Mouse (Mus musculus) cerebellum, adult (tissue): ENCODE measurements around the gene Filip1.

Source experiments
- ATAC-seq: cut with Nextera tagmentation; 2 replicates; pipeline ENCODE4 v1.9.2; 2017; ENCODE audit warnings: mild to moderate bottlenecking, moderate library complexity, mixed read lengths; ENCODE audit not compliant: insufficient number of reproducible peaks, low FRiP score, low TSS enrichment

The Filip1 gene

DNA sequence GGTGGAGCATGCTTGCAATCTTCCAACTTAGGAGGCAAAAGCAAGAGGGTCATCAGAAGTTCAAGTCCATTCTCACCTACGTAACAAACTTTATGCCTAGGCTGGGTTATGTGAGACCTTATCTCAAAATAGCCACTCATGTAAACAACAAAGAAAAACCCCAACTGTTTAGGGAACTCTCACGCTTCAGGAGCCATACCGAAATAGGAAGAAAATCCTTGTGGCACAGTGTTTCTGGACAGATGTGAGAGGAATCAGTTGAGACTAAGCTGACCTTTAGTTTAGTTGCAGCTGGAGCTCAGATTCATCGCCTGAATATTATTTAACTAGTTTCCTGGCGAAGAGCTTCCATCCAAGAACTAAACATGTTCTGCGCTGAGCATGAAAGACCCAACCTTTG lies 170.0 kb downstream of the Filip1 start:
- no peak for ATAC-seq

DNA sequence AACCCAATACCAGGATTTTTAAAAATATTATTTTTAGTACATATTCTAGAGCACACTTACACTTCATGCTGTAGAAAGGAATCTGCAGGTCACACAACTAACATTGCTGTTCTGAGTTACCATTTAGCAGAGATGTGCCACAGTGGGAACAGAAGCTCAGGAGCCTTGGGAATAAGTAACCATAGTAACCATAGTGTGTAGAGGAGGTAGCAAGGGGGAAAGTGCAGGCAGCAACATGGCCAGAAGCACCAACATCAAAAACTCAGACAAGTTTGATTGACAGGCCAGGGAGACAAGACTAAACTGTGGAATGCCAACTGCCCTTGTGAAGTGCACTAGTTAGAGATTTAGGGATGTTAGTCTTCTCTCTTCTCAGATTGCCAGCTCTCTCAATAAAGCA lies 170.6 kb downstream of the Filip1 start:
- ATAC-seq: no peak

DNA sequence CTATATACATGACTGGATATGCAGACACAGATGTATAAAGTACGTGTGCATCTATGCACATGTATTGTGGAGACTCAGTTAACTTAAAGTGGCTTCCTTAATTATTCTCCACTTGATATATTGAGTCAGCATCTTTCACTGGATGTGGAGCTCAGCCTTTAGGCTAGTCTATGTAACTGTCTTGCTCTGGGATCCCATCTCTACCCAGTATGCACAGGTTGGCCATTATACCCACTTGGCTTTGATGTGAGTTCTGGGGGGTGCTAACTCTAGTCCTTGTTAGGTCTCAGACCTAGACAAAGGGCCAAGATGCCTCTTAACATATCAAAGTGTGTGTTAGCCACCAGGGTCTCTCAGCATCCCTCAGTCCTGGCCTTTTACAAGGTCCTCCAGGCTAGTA lies 181.4 kb downstream of the Filip1 start:
- no peak for ATAC-seq

DNA sequence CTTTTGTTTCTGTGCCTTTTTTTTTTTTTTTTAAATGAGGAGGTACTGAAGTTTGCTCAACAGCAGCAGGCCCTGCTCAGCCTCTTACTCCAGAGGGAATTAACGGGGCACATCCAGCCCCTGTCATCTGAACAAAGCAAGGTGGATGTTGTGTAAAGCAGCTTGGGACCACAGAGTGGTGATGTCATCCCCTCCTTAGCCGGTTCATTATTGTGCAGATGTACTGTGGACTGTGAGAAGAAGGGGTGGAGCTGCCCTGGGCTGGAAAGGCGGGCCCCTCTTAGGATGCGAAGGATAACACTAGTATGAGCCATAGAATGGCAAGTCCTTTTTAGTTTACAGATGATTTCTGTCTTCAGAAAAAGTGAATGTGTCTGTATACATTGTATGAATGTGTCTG lies 181.8 kb downstream of the Filip1 start:
- no peak for ATAC-seq

DNA sequence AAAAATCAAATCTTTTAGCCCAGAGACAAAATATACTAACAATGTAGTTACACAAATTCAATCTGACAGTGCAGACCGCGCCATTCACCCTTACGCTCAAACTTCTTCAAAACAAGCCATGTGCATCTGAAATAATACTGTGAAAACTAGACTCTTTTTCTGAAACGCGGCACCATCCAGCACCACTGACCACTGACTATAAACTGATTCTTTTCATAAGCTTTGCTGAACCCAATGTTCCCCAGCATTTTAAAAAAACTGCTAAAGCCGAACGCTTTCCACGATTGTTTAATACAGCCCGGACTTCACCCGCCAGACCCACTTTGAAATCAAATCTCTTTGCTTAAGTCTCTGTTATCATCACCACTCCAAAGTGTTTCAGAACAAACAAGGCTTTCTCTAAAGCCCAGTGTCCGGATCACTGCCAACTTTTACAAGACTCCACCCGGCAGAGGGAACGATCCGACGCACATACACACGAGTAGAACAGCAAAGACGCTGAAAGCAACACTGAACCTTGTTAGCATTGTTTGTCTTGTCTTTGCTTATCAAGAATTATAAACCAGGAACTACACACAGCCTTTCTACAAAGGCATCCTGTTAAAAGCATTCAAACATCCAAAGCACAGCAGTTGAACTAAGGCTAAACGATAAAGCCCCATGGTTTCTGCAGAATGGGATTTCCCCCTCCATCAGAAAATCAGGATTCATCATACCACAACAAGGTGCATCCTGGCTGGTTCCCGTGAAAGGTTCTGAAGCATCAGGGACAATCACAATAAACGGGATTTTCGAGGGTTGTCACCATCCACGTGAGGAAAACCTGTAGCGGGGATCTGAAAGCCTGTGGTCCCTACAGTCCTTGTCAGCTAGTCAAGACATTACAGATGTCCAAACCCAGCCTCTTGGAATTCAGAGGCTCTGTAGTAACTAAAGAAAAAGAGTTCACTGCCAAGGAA lies 182.5 kb downstream of the Filip1 start:
- ATAC-seq: no peak

DNA sequence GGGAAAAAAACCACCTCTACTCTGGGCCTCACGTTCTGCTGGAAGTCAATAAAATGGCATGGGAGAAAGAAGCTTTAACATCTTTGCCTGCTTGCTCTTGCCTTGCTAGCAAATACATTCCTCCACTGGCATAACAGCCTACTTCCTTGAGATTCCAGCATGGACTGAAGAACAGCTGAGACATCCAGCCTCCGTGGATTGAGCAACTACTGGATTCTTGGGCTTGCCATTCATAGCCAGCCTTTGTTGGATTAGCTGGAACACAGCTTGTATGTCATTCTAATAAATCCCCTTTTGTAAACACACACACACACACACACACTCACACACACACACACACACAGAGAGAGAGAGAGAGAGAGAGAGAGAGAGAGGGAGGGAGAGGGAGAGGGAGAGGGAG lies 185.6 kb downstream of the Filip1 start:
- ATAC-seq: no peak

DNA sequence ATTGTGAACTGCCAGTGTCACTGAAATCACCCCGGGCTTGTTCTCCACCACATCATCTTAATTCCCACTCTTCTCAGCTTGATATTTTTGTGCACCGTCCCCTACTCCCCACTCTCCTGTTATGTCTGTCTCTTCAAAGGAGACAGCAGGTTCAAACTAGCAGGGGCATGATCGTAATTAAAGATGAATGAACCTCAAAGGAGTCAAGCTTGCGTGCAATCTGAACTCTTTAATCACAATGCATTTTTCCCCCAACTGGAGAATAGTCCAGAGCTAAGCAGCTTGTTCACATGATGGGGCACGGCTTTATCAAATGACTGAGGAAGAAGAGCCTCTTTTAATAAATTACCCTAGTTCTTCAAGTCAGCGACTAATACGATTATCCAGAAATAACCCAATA lies 187.1 kb downstream of the Filip1 start:
- ATAC-seq: no peak

DNA sequence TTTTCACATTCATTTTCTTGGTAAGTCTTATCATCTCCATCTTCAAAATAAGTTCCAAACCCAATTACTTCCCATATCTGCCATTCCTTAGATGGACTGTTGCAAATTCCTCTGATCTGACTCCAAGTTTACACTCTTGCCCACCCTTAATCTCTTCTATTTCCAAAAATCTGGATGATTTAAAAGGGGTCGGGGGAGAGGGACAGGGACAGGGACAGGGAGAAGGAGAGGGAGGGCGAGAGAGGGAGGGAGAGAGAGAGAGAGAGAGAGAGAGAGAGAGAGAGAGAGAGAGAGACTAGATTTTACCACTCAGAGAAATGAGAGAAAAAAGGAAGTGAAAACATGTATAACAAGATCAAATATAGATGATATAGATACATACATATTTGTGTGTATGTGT lies 188.8 kb downstream of the Filip1 start:
- no peak for ATAC-seq

DNA sequence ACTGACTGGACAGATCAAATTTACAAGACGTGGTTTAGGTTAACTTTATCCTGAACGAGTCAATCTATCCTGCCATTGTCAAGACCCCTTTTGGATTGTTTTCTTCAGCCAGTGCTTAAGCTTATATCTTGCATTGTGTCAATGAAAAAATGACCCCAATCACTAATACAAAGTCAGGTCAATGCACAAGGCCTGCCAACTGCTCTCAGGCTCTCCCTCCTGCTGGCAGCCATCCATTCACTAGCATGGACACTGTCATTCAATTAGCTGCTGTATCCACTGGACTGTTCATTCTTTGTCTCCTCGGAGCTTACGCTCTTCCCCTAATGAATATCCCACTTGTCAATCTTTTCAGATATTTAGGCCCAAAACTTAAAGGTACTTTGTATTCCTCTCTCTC lies 189.2 kb downstream of the Filip1 start:
- no peak for ATAC-seq

DNA sequence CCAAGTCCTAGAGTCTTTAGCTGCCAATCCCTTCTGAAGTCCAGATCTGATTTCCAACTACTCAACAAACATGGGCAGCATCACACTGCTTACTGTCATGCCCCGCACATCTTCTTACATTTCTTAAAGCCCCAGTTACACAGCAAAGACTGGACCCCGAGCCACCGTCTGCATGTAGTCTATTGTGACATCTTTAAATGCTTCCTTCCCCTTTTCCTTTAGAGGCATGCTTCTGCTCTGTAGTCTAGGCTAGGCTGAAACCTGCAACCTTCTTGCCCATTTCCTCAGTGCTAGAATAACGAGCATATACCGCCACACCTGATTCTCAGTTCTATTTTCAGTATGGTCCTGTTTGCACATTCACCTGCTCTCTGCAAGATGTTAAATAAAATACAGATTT lies 196.2 kb downstream of the Filip1 start:
- ATAC-seq: no peak

DNA sequence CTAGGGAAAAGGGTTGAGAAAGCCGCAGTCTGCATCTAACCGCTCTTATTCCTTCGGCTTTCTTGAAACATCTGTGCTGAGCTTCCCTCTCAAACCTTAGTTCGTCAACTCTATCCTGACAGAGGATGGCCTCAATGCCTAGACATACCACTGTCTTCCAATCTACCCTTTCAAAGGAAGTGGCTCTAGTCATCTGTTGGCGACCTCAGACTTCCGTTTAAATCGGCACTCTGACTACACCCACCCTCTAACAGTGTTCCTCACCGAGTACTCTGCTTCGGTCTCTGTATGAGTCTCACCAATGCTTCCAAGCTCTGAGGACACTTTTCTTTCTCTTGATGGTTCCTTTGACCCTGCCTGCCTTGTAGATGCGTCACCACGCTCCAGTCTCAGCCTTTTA lies 196.6 kb downstream of the Filip1 start:
- ATAC-seq: no peak

DNA sequence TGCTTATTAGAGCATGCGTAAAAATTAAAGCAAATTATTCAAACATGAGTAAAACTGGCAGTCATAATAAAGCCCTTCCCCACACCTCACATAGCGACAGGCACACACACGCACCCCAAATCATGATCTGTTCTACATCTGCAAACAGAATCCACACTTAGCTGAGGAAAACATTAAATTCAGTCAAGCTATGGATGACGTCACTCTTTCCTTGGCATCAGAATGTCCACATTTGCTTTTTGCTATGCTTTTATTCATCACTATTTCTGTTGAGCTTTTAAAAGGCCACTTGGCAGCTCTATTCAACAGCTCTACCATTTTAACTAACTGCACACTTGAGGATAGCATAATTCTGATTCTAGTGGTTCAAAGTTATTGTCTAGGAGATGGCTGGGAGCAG lies 198.1 kb downstream of the Filip1 start:
- ATAC-seq: no peak

DNA sequence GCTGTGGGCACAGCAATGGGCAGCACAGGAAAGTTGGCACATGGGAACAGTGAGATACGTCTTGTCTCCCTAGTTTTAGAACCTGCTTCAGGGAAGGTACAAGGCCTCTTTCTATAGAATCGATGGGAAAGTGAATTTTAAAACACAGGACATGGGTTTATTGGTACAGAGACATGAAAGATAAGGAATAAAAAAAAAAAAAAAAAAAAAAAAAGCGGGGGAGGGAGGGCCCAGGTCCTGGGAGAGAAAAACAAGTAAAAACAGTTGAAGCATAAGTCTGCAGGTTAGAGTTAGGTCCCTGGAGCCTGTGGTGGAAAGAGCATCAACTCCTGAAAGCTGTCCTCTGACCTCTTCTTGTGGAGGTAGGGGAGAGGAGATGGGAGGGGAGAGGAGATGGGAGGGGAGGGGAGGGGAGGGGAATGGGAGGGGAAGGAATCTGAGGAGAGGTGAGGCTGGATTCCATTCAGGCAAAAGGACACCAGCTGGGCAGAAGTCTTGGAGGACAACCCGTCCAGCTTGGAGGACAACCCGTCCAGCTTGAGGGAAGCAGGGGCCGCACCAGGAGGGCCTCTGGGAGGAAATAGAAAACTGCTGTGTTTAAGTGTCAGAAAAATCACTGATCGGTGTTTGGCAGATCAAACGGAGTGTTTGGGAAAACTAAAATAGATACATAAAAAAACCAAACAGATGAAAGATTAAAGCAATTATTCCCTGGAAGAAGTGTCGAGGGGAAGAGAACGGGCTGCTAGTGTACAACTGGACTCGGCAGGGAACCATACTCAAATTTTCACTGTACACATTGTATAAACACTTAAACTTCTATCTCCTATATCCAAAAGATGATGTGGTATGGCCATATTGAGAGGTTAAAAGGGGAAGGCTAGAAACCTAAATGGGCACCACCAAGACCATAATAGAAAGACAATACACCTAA lies 201.4 kb downstream of the Filip1 start:
- no peak for ATAC-seq

DNA sequence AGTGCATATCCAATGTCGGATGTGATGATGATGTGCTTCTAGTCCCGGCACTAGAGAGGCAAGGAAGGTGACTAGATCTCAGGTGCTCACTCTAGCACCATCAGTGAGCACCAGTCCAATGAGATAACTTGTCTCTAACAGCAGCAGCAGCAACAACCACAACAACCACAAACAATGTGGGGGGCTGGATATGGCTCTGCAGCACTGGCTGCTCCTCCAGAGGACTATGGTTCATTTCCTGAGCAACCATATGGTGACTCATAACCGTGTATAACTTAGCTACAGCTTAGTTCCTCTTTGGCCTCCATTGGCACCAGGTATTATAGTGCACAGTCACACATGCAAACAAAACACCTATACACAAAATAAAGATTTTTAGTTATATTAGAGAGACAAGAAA lies 202.1 kb downstream of the Filip1 start:
- ATAC-seq: no peak

DNA sequence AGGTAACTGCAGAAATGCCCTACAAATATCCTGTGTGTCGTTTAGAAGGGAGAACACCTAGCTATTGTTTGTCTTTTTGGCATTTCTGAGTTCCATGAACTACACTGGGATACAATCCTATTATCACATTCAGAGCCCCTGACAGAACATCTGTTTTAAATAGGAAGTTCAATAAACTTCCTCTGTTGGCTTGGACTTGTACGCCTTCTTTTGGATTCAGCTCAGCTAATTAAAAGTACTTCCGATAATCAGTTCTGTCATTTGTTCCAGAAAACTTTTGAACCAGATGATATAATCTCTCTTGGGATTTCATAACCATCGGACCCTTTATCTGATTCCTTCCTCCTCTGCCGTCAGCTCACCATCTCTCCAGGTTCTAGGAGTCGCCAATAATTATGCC lies 203.2 kb downstream of the Filip1 start:
- ATAC-seq: no peak

DNA sequence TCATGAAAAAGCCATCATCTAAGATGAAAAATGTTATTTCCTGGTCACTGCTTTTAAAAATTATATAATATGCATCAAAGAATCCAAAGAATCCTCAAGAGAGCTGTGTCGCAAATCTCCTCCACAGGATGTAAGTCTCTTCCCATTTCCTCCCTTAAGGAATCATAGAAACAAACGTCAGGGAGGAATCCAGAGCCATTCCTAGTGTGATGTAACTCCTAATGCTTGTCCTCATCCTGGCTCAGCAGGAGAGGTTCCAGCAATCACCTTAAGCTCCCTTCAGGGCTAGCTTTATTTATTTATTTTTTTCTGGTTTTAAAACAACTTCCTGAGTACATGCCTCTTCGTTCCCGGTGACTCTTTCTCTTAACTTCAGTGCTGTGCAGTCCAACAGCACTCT lies 205.5 kb downstream of the Filip1 start:
- no peak for ATAC-seq

DNA sequence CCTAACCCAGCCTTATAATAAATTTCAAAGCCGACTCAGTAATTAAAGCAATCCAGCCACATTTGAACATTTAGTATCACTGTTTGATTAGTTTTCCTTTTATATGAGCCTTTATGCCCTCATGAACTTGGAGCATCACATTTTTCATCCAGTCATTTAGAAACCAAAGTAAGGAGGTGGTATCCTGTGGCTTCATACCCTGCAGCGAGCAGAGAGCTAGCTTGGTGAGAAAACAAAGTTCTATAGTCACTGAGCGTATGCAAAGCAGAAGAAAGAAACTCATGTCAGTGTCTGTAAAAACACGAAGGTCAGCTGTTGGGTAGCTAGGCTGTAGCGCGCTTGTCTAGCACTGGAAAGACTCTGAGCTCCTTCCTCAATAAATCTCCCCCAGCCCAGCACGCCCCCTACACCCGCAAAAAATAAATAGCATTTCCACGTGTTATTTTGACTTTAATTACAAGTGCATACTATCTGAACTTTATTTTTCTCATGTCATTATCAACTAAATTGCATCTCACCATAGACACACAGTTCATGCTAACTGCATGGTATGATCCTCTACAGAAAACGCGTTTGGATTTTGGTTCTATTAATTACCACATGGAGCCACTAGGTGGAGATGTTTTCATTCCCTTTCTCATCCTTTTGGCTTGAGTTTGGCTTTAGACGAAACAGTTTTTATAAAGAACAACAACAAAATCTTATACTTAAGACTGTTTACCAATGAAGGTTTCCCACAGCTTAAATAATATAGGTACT lies 206.2 kb downstream of the Filip1 start:
- no peak for ATAC-seq

DNA sequence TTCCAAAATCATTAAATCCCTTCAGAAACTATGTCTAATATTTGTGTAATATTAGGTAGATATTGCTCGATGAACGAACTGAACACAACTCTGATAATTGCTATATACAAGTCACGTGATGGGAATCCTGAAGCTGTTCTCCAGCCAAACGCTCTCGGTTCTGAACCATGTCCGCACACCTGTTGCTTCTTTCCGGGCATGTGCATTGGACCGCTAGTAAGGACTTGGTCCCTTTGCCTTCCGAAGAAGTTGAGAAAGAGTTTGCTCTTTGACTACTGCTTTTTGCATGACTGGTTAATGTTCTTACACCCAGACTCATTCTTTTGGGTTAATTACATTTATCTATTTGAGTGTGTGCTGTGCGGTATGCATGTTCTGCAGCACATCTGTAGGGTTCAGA lies 207.2 kb downstream of the Filip1 start:
- ATAC-seq: no peak

DNA sequence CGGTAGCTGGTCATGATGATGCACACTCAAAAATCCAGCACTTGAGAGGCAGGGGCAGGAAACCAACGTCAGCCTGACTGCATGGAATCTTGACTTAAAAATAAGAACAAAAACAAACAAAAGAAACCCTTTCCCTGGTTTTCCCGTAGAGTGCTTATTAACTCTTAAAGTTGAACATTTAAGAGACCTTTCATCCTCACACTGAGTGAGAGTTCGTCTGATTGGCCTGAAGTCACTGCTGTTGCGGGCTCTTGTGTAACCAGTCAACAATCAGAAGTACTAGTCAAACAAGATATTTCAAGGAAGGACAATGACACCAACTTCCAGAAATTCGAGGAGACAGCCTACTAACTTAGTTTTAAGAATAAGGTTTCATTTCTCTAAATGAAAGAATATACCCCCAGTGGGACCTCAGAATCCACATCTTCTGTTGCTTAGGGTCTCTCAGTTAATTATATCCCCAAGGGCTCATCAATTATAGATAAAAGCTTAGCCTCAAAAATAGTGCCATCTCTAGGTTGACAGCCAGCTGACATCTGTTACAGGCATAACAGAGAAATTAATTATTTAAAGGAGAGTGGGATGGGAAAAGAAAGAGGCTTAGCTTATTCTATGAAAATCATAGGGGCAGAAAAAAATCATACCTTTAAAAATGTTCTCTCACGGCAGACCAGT lies 216.1 kb downstream of the Filip1 start:
- ATAC-seq: no peak

DNA sequence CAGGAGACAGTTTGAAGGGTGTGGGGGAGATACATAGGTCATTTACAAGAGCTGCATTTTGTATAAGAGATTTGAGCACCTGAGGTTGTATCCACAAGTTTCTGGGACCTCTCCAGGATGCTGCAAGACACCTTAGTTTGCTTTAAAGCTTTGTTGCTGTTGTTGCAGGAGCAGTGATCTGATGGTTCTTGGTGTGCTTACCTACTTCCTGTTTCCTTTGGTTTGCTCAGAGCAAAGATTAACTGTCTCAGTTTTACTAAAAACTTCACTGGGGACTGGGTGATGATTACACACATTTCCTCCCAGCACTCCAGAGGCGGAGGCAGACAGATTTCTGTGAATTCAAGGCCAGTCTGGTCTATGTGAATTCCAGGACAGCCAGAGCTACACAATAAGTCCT lies 217.6 kb downstream of the Filip1 start:
- no peak for ATAC-seq
